Mouse (Mus musculus) lung, postnatal 10 days (tissue): ENCODE results near the gene 1700057G04Rik.

Experiments used
- DNase-seq: peaks from one replicate; pipeline ENCODE4 v3.0.0; 2021

1700057G04Rik gene

GRCm38 (mm10) chr9:92402628-92403027, 93.5 kb downstream of the 1700057G04Rik start:
- DNase-seq, result no peak
